Mouse (Mus musculus) ES-E14 (cell line): ENCODE measurements at regions not wholly inside any gene's neighbourhood (a gene's known extent, or its start where the extent isn't known, plus 50 kb on each side); places are given as distances from the start of the nearest gene placed in this dataset.

Source experiments
- DNase-seq: peaks from one replicate; pipeline ENCODE4 v3.0.0-alpha.2; 2013; ENCODE audit warnings: low read depth, low spot score
- H3K27ac ChIP-seq: 2 replicates; pipeline ENCODE4 v1.5.1; 2012; ENCODE audit warnings: low read depth, mild to moderate bottlenecking, low read length, moderate library complexity, mixed read lengths; ENCODE audit not compliant: poor library complexity, insufficient read depth, severe bottlenecking
- H3K36me3 ChIP-seq: 2 replicates; pipeline ENCODE4 v1.6.1; 2012; ENCODE audit warnings: mild to moderate bottlenecking, low read length, moderate library complexity, mixed read lengths; ENCODE audit not compliant: control insufficient read depth, poor library complexity, insufficient read depth, severe bottlenecking
- H3K4me1 ChIP-seq, 2 experiments: fragments of 150-350 bp in 1 of 2; sonication (generic) in 1 of 2; 2 replicates each; pipeline ENCODE4 v1.6.1; 2012; ENCODE audit warnings: low read length in 2 of 2, mild to moderate bottlenecking in 1 of 2, mixed read lengths in 1 of 2; ENCODE audit not compliant: control insufficient read depth in 2 of 2, insufficient read depth in 2 of 2, poor library complexity in 1 of 2
- H3K4me3 ChIP-seq, 2 experiments: fragments of 150-350 bp in 1 of 2; sonication (generic) in 1 of 2; 2 replicates each; pipeline ENCODE4 v1.5.1; 2012; ENCODE audit warnings: low read length in 2 of 2, low read depth in 1 of 2, mild to moderate bottlenecking in 1 of 2, mixed read lengths in 1 of 2; ENCODE audit not compliant: insufficient read depth in 1 of 2, poor library complexity in 1 of 2, severe bottlenecking in 1 of 2
- H3K9ac ChIP-seq: 2 replicates; pipeline ENCODE4 v1.6.1; 2012; ENCODE audit warnings: low read depth, mild to moderate bottlenecking, low read length, mixed read lengths; ENCODE audit not compliant: poor library complexity, insufficient read depth, severe bottlenecking
- H3K9me3 ChIP-seq: fragments of 150-350 bp; sonication (generic); 2 replicates; pipeline ENCODE4 v1.6.1; 2012; ENCODE audit warnings: low read depth, mild to moderate bottlenecking, low read length; ENCODE audit not compliant: control insufficient read depth, insufficient read depth
- CHD2 ChIP-seq: IDR thresholded peaks from 2 replicates; pipeline ENCODE4 v1.6.1; 2014; ENCODE audit warnings: mild to moderate bottlenecking, low read depth, low read length, inconsistent platforms
- HCFC1 ChIP-seq: IDR thresholded peaks from 2 replicates; pipeline ENCODE4 v1.6.1; 2012; ENCODE audit warnings: low read length, inconsistent platforms, borderline replicate concordance; ENCODE audit not compliant: insufficient read depth
- MAFK ChIP-seq: IDR thresholded peaks from 2 replicates; pipeline ENCODE4 v1.6.1; 2014; ENCODE audit warnings: mild to moderate bottlenecking, low read depth, low read length, inconsistent platforms; ENCODE audit not compliant: insufficient read depth
- ZC3H11A ChIP-seq: IDR thresholded peaks from 2 replicates; pipeline ENCODE4 v1.6.1; 2012; ENCODE audit warnings: low read depth, mild to moderate bottlenecking, inconsistent platforms, low read length, borderline replicate concordance
- ZNF384 ChIP-seq: IDR thresholded peaks from 2 replicates; pipeline ENCODE4 v1.6.1; 2012; ENCODE audit warnings: low read depth, low read length, inconsistent platforms
- in situ Hi-C, 2 experiments: fragments of 600-800 bp; cut with MboI; formaldehyde crosslinking; loops; one replicate each; pipeline ENCODE4 v1.15.1; 2025; ENCODE audit warnings: low sequenced_read_pairs in 2 of 2, inconsistent platforms in 1 of 2; ENCODE audit not compliant: unreplicated experiment in 2 of 2

GRCm38 (mm10) chr11:79762654-79763053 is 171.6 kb downstream of the Rab11fip4 start:
- H3K4me3 ChIP-seq: no peak overlapping the region
- no peaks in the 10 kb centered on the region for H3K36me3 ChIP-seq
- H3K4me1 ChIP-seq: peaks cover 0 to 2% of the 10 kb centered on the region in 2 experiments; a peak in 2 of 4 replicates
- in situ Hi-C loops: no loop called here
- TF ChIP-seq ZC3H11A (no peak), ZNF384 (no peak), CHD2 (no peak)
- no peak overlapping the region for H3K27ac ChIP-seq
- no peak overlapping the region for H3K9ac ChIP-seq
- DNase-seq: no peak
- no peaks in the 10 kb centered on the region for H3K9me3 ChIP-seq

GRCm38 (mm10) chr11:79762027-79762426 is 171.0 kb downstream of the Rab11fip4 start:
- TF ChIP-seq ZC3H11A (no peak), HCFC1 (no peak), ZNF384 (no peak), CHD2 (no peak), MAFK (no peak)
- Histone ChIP-seq H3K4me1 (peaks cover 0 to 2% of the 10 kb centered on the region in 2 experiments; a peak in 2 of 4 replicates), H3K9ac (no peak overlapping the region), H3K4me3 (no peak overlapping the region), H3K9me3 (no peaks in the 10 kb centered on the region), H3K36me3 (no peaks in the 10 kb centered on the region), H3K27ac (no peak overlapping the region)
- DNase-seq: no peak
- in situ Hi-C loops: no loop called here

- Histone ChIP-seq H3K9me3 (no peaks in the 10 kb centered on the region), H3K27ac (no peak overlapping the region), H3K36me3 (no peaks in the 10 kb centered on the region), H3K4me1 (peaks cover 0 to 2% of the 10 kb centered on the region in 2 experiments; a peak in 2 of 4 replicates), H3K4me3 (no peak overlapping the region), H3K9ac (no peak overlapping the region)
- in situ Hi-C loops: no loop called here
- no peak for DNase-seq
- TF ChIP-seq CHD2: no peak
- TF ChIP-seq ZC3H11A: no peak
- TF ChIP-seq HCFC1: no peak
- no peak for TF ChIP-seq ZNF384
- TF ChIP-seq MAFK: no peak
Measured at GRCm38 (mm10) chr11:79760533-79760932, 169.5 kb downstream of the Rab11fip4 start.

- no peak for TF ChIP-seq MAFK
- TF ChIP-seq HCFC1: no peak
- no peak for TF ChIP-seq CHD2
- TF ChIP-seq ZNF384: no peak
- TF ChIP-seq ZC3H11A: no peak
- no peak overlapping the region for H3K9ac ChIP-seq
- H3K36me3 ChIP-seq: no peaks in the 10 kb centered on the region
- H3K27ac ChIP-seq: no peak overlapping the region
- H3K4me1 ChIP-seq: peaks cover 0 to 3% of the 10 kb centered on the region in 2 experiments; a peak in 2 of 4 replicates
- DNase-seq: no peak
- no peak overlapping the region for H3K4me3 ChIP-seq
- H3K9me3 ChIP-seq: no peaks in the 10 kb centered on the region
- in situ Hi-C loops: no loop called here
Measured at GRCm38 (mm10) chr11:79758281-79758680, 167.3 kb downstream of the Rab11fip4 start.

GRCm38 (mm10) chr11:79757513-79758071 is 166.6 kb downstream of the Rab11fip4 start:
- no peak for TF ChIP-seq HCFC1
- TF ChIP-seq ZNF384: no peak
- no peak for TF ChIP-seq CHD2
- TF ChIP-seq ZC3H11A: no peak
- no peak for TF ChIP-seq MAFK
- Histone ChIP-seq H3K9ac (no peak overlapping the region), H3K4me1 (peaks cover 0 to 7% of the 10 kb centered on the region in 2 experiments; a peak in 3 of 4 replicates), H3K27ac (no peak overlapping the region), H3K36me3 (no peaks in the 10 kb centered on the region), H3K4me3 (no peak overlapping the region), H3K9me3 (no peaks in the 10 kb centered on the region)
- in situ Hi-C loops: no loop called here
- DNase-seq: no peak
